Mouse (Mus musculus) limb, embryonic 11.5 days (tissue): ENCODE measurements around the gene Agbl1. TPM values are rescaled to one million over a fixed set of nuclear protein-coding genes. Genes with fewer than 3 reads are reported as not detected.

Source experiments
- ATAC-seq: fragments of 200-750 bp; cut with Nextera tagmentation; 2 replicates; pipeline ENCODE4 v1.8.0; 2017; ENCODE audit warnings: low read depth; ENCODE audit not compliant: insufficient number of reproducible peaks, low FRiP score, low TSS enrichment
- DNase-seq: peaks from one replicate; pipeline ENCODE4 v3.0.0-alpha.2; 2015; ENCODE audit warnings: low spot score
- H3K27ac ChIP-seq: fragments of 300-500 bp; sonication (generic); replicated peaks from 2 replicates; pipeline ENCODE4 v1.5.1; 2014; ENCODE audit warnings: low read depth, mild to moderate bottlenecking, low read length
- H3K27me3 ChIP-seq: fragments of 300-500 bp; sonication (generic); 2 replicates; pipeline ENCODE4 v1.6.1; 2014; ENCODE audit warnings: mild to moderate bottlenecking, low read length, mixed read lengths; ENCODE audit not compliant: control insufficient read depth, insufficient read depth
- H3K36me3 ChIP-seq: fragments of 300-500 bp; sonication (generic); 2 replicates; pipeline ENCODE4 v1.6.1; 2014; ENCODE audit warnings: mild to moderate bottlenecking, low read length, moderate library complexity, mixed read lengths; ENCODE audit not compliant: control insufficient read depth, insufficient read depth
- H3K4me1 ChIP-seq: fragments of 300-500 bp; sonication (generic); 2 replicates; pipeline ENCODE4 v1.6.1; 2014; ENCODE audit warnings: low read length, mixed read lengths; ENCODE audit not compliant: control insufficient read depth, insufficient read depth
- H3K4me2 ChIP-seq: fragments of 300-500 bp; sonication (generic); 2 replicates; pipeline ENCODE4 v1.6.1; 2014; ENCODE audit warnings: low read depth, mild to moderate bottlenecking, moderate library complexity; ENCODE audit not compliant: severe bottlenecking
- H3K4me3 ChIP-seq: fragments of 300-500 bp; sonication (generic); 2 replicates; pipeline ENCODE4 v1.5.1; 2014; ENCODE audit warnings: low read depth, low read length
- H3K9ac ChIP-seq: fragments of 300-500 bp; sonication (generic); 2 replicates; pipeline ENCODE4 v1.6.1; 2014; ENCODE audit warnings: mild to moderate bottlenecking, low read length
- H3K9me3 ChIP-seq: fragments of 300-500 bp; sonication (generic); 2 replicates; pipeline ENCODE4 v1.6.1; 2016; ENCODE audit warnings: low read length; ENCODE audit not compliant: control insufficient read depth
- WGBS: fragments of 180-500 bp; shearing (Covaris S2); extraction: QIAGEN DNeasy Blood & Tissue Kit; methylation state at CpG from one replicate; pipeline ENCODE4 v1.1.7; 2014; 5-methylcytosine and 5-hydroxymethylcytosine counted together
- polyA plus RNA-seq: library from polyadenylated mRNA; unstranded; fragments of >200 nt; fragmentation: Nextera tagmentation; extraction: Ambion mirVana; gene quantifications from 2 replicates; pipeline ENCODE4 v1.2.1, GENCODE M21; 2014

The Agbl1 gene
- polyA plus RNA-seq, 1 experiment from 2014 or later = not detected

DNA sequence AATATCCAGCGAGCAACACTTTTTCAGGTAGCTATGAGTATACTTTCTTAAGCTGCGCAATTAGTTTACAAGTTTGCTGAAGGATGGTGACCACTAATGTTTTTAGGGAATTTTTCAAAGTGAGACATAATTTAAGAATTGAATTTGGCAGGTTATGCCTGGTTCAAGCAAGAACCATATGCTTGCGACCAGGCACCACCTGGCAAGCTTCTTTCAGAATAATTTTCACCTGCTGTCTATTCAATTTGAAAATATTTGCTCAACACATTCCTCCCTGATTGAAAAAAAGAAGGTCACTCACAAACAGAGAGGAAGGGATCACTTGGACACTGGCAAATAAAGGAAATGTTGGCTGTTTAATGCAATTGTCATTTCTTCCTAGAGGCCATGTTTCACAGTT, 779.9 kb downstream of the Agbl1 start:
- H3K4me2 ChIP-seq = no peak overlapping the region
- DNase-seq = no peak
- no peak overlapping the region for H3K4me3 ChIP-seq
- H3K27me3 ChIP-seq = no peaks in the 10 kb centered on the region
- no peaks in the 10 kb centered on the region for H3K9me3 ChIP-seq
- ATAC-seq = no peak
- H3K4me1 ChIP-seq = no peaks in the 10 kb centered on the region
- no peaks in the 10 kb centered on the region for H3K36me3 ChIP-seq
- WGBS = 85% methylated on average over 3 of the region's 3 CpGs
- no peak overlapping the region for H3K27ac ChIP-seq
- no peak overlapping the region for H3K9ac ChIP-seq

DNA sequence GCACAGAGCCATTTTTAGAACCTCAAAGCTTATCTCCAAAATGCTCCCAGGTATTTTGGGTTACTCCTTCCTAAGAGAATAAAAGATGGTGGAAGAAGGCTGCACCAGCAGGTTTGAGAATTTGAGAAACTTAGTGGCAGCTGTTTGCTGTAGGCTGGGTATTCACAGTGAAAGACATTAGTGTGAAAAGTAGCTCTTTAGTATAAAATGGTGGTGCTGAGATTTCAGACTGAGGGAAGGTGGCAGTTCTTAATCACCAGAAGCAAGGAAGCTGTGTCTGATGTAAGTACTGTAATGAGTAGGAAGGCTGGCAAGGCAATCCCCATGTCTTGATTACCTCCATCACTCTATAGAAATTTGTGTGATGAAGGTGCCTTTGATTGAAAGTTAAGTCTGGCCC, 799.3 kb downstream of the Agbl1 start:
- H3K4me2 ChIP-seq = no peak overlapping the region
- ATAC-seq (no peak), DNase-seq (no peak)
- H3K36me3 ChIP-seq = no peaks in the 10 kb centered on the region
- no peaks in the 10 kb centered on the region for H3K4me1 ChIP-seq
- H3K27me3 ChIP-seq = no peaks in the 10 kb centered on the region
- H3K9me3 ChIP-seq = no peaks in the 10 kb centered on the region
- H3K27ac ChIP-seq = no peak overlapping the region
- no peak overlapping the region for H3K4me3 ChIP-seq
- H3K9ac ChIP-seq = no peak overlapping the region

DNA sequence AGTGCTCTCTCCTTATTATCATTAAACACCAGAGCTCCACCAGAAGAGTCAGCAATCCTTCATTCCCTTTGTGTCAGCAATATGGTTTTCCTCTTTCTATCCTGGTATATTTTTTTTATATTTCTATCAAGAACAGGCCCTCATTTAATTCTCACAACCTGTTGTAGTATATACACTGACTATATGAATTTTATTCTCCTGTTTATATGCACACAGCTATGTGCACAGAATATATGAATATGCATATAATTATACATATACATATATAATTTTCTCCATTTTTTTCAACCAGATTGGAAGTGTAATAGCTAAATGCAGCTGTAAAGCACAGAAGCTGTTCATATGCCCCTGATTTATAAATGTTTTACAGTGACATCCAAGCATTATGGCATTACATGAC, 846.3 kb downstream of the Agbl1 start:
- H3K36me3 ChIP-seq = no peaks in the 10 kb centered on the region
- ATAC-seq = no peak

DNA sequence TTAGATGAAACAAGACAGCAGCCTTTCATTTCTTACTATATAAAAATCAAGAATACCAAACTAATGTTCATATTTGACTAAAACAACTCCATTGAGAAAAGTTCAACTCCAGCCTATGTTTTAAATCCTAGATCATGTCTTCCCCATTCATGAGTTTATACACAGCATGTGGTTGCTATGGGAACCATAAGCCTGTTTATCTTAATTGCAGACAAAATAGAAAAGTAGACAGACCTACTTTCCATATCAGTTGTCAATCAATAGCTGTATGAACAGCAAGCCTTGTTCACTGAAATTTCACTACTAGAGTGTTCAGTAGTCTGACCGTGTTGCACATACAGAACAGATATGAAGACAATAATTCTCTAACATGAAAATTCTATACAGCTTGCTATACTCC, 857.6 kb downstream of the Agbl1 start:
- no peaks in the 10 kb centered on the region for H3K36me3 ChIP-seq
- no peaks in the 10 kb centered on the region for H3K9me3 ChIP-seq
- H3K4me2 ChIP-seq = no peak overlapping the region
- H3K4me3 ChIP-seq = no peak overlapping the region
- DNase-seq (no peak), ATAC-seq (no peak)
- H3K27me3 ChIP-seq = no peaks in the 10 kb centered on the region
- H3K9ac ChIP-seq = no peak overlapping the region
- WGBS = 98% methylated on average over 1 of the region's 1 CpGs
- H3K4me1 ChIP-seq = no peaks in the 10 kb centered on the region
- no peak overlapping the region for H3K27ac ChIP-seq

More for the DNA sequence above, 846.3 kb downstream of the Agbl1 start:
- no peak overlapping the region for H3K4me2 ChIP-seq
- DNase-seq = no peak
- H3K4me1 ChIP-seq = no peaks in the 10 kb centered on the region
- H3K27me3 ChIP-seq = no peaks in the 10 kb centered on the region
- no peak overlapping the region for H3K27ac ChIP-seq
- no peaks in the 10 kb centered on the region for H3K9me3 ChIP-seq
- no peak overlapping the region for H3K4me3 ChIP-seq
- no peak overlapping the region for H3K9ac ChIP-seq

- Histone ChIP-seq H3K4me3 (no peak overlapping the region), H3K36me3 (no peaks in the 10 kb centered on the region), H3K9ac (no peak overlapping the region), H3K27ac (no peak overlapping the region), H3K27me3 (no peaks in the 10 kb centered on the region), H3K4me2 (no peak overlapping the region), H3K9me3 (no peaks in the 10 kb centered on the region), H3K4me1 (no peaks in the 10 kb centered on the region)
- WGBS = 74% methylated on average over 2 of the region's 2 CpGs
- ATAC-seq (no peak), DNase-seq (no peak)
Measured at GRCm38 (mm10) chr7:77095153-77095552, 865.5 kb downstream of the Agbl1 start.

GRCm38 (mm10) chr7:77114021-77114420, 884.3 kb downstream of the Agbl1 start:
- Histone ChIP-seq H3K27ac (no peak overlapping the region), H3K4me1 (no peaks in the 10 kb centered on the region), H3K9ac (no peak overlapping the region), H3K27me3 (no peaks in the 10 kb centered on the region), H3K36me3 (no peaks in the 10 kb centered on the region), H3K4me2 (no peak overlapping the region), H3K9me3 (no peaks in the 10 kb centered on the region), H3K4me3 (no peak overlapping the region)
- 96% methylated on average over 1 of the region's 1 CpGs for WGBS
- DNase-seq (no peak), ATAC-seq (no peak)

DNA sequence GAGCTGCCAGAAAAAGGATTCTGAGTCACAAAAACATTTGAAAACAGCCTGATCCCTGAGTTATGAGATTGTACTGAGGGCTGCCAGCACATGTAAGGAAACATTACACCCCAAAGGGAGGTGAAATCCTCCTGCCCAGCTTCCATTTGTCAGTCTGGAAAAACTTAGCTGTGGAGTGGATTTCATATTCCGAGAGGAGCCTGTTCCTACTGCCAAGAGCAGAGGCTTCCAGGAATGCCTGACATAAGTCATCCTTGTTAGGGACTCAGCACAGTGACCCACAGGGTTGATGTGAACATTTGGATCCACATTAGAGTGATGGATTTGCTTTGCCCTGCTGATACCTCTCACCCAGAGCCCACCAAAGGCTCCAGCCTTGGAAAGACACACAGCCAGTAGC, 899.4 kb downstream of the Agbl1 start:
- H3K4me1 ChIP-seq = no peaks in the 10 kb centered on the region
- no peak overlapping the region for H3K27ac ChIP-seq
- ATAC-seq = no peak
- H3K9me3 ChIP-seq = no peaks in the 10 kb centered on the region
- H3K9ac ChIP-seq = no peak overlapping the region
- WGBS = 74% methylated on average over 1 of the region's 1 CpGs
- H3K4me3 ChIP-seq = no peak overlapping the region
- H3K36me3 ChIP-seq = no peaks in the 10 kb centered on the region
- no peak overlapping the region for H3K4me2 ChIP-seq
- DNase-seq = no peak
- no peaks in the 10 kb centered on the region for H3K27me3 ChIP-seq

DNA sequence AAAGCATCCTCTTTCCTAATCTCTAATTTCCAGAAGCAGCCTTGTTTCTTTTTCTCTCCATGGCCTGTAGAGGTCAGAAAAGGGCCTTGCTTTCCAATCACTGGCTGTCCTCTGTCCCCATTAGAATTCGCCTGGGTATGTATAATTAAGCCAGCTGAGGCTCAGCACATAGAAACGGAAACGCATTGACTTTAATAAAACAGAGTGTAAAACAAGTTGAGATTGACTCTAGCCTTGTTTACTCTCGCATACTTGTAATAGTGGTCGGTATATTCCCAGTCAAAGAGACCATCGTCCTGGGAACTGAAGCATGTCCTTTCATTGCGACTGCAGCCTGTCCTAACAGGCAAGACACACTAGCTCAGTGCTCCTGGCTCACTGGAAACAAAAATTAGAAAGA, 902.3 kb downstream of the Agbl1 start:
- ATAC-seq (no peak), DNase-seq (no peak)
- H3K27ac ChIP-seq = no peak overlapping the region
- H3K9me3 ChIP-seq = no peaks in the 10 kb centered on the region
- no peaks in the 10 kb centered on the region for H3K4me1 ChIP-seq
- 43% methylated on average over 7 of the region's 7 CpGs for WGBS
- no peak overlapping the region for H3K9ac ChIP-seq
- H3K4me2 ChIP-seq = no peak overlapping the region
- H3K36me3 ChIP-seq = no peaks in the 10 kb centered on the region
- H3K27me3 ChIP-seq = no peaks in the 10 kb centered on the region
- H3K4me3 ChIP-seq = no peak overlapping the region

GRCm38 (mm10) chr7:77132615-77133420, 903.1 kb downstream of the Agbl1 start:
- Histone ChIP-seq H3K4me2 (no peak overlapping the region), H3K36me3 (no peaks in the 10 kb centered on the region), H3K27me3 (no peaks in the 10 kb centered on the region), H3K27ac (no peak overlapping the region), H3K4me1 (no peaks in the 10 kb centered on the region), H3K9me3 (no peaks in the 10 kb centered on the region), H3K4me3 (no peak overlapping the region), H3K9ac (no peak overlapping the region)
- WGBS = 74% methylated on average over 15 of the region's 15 CpGs
- ATAC-seq = no peak
- DNase-seq = no peak
